8 mouse cellular contexts compared by ENCODE assay signal in genomic region chr11:6390376-6391053, GRCm38 (mm10). TPM values are rescaled to one million over a fixed set of nuclear protein-coding genes. Genes with fewer than 3 reads are reported as not detected.
A peak's percentile ranks its signal among the peaks of the same experiment; 100 is the strongest.
DNase-seq lines count a peak whose midpoint lies in the region; ATAC-seq and TF ChIP-seq lines count a peak whose summit lies in the region.

No protein-coding gene starts in this region.

- no peak for DNase-seq in kidney, adult 2 months
- no peak for DNase-seq in kidney, postnatal 14 days
- no peak for DNase-seq in gastrocnemius, postnatal 14 days
- no peak for DNase-seq in adrenal gland, postnatal 10 days
- no peak for DNase-seq in left cerebral cortex, postnatal 10 days (ENCODE audit: extremely low spot score in 1 of 2, low spot score in 2 of 2)

- peak overlapping the region; percentile 30 for H3K4me3 ChIP-seq in kidney, adult 2 months (ENCODE audit: insufficient read depth, low read depth, low read length)
- peak overlapping the region; percentile 76 for H3K4me3 ChIP-seq in bone marrow macrophage, adult 2 months (ENCODE audit: insufficient read depth, low read length)
- H3K4me3 ChIP-seq in hindbrain, embryonic 12.5 days = peak overlapping the region; percentile 93
- H3K4me3 ChIP-seq in midbrain, embryonic 12.5 days = peak overlapping the region; percentile 96

- WGBS in kidney, adult 2 months = 72% methylated on average over 8 of the region's 8 CpGs
- WGBS in hindbrain, embryonic 12.5 days = 79% methylated on average over 8 of the region's 8 CpGs
- 86% methylated on average over 8 of the region's 8 CpGs for WGBS in midbrain, embryonic 12.5 days

- H3K4me1 ChIP-seq in kidney, adult 2 months (ENCODE audit: control insufficient read depth, insufficient read depth, low read length) = peaks cover 16% of the 10 kb centered on the region
- peaks cover 33% of the 10 kb centered on the region for H3K4me1 ChIP-seq in bone marrow macrophage, adult 2 months (ENCODE audit: control insufficient read depth, insufficient read depth, low read length)
- peaks cover 37% of the 10 kb centered on the region for H3K4me1 ChIP-seq in hindbrain, embryonic 12.5 days
- H3K4me1 ChIP-seq in midbrain, embryonic 12.5 days = peaks cover 29% of the 10 kb centered on the region

- TF ChIP-seq CTCF in kidney, adult 2 months (conservative IDR thresholded peaks at IDR 0.05; ENCODE audit: insufficient read depth, insufficient read length, low read depth, low read length) = no peak
- no peak for TF ChIP-seq CTCF in bone marrow macrophage, adult 2 months (IDR thresholded peaks at IDR 0.05; ENCODE audit: low read depth, low read length)

- peak overlapping the region; percentile 96 for H3K9ac ChIP-seq in hindbrain, embryonic 12.5 days
- H3K9ac ChIP-seq in midbrain, embryonic 12.5 days (replicated peaks) = peak overlapping the region; percentile 91

- H3K27ac ChIP-seq in kidney, adult 2 months (ENCODE audit: insufficient read depth, low read depth, low read length) = no peak overlapping the region
- 0 out of 2 replicates have a peak overlapping the region, but pooled peaks have one; percentile 1 for H3K27ac ChIP-seq in bone marrow macrophage, adult 2 months (ENCODE audit: insufficient read depth, low read depth, low read length)
- H3K27ac ChIP-seq in hindbrain, embryonic 12.5 days = no peak overlapping the region
- H3K27ac ChIP-seq in midbrain, embryonic 12.5 days (replicated peaks) = no peak overlapping the region

- intact Hi-C loops in gastrocnemius, postnatal 14 days (cut with DNase I; ENCODE audit: low total_unique reads) = no loop called here
- intact Hi-C loops in left cerebral cortex, postnatal 10 days (cut with DNase I) = no loop called here

- H3K9me3 ChIP-seq in hindbrain, embryonic 12.5 days (replicated peaks) = no peaks in the 10 kb centered on the region
- no peaks in the 10 kb centered on the region for H3K9me3 ChIP-seq in midbrain, embryonic 12.5 days

- H3K36me3 ChIP-seq in kidney, adult 2 months (ENCODE audit: control insufficient read depth, insufficient read depth, low read length) = no peaks in the 10 kb centered on the region
- peaks cover 29% of the 10 kb centered on the region for H3K36me3 ChIP-seq in hindbrain, embryonic 12.5 days
- peaks cover 32% of the 10 kb centered on the region for H3K36me3 ChIP-seq in midbrain, embryonic 12.5 days

- no peak for ATAC-seq in hindbrain, embryonic 12.5 days (ENCODE audit: low FRiP score)
- no peak for ATAC-seq in midbrain, embryonic 12.5 days (ENCODE audit: low FRiP score, low read depth)

- no peak for TF ChIP-seq POLR2A in kidney, adult 2 months (IDR thresholded peaks at IDR 0.05; ENCODE audit: low read depth, low read length)
- no peak for TF ChIP-seq POLR2A in bone marrow macrophage, adult 2 months (IDR thresholded peaks at IDR 0.05; ENCODE audit: borderline replicate concordance, low read depth, low read length)

- peak overlapping the region; percentile 73 for H3K4me2 ChIP-seq in hindbrain, embryonic 12.5 days (replicated peaks)
- peak overlapping the region; percentile 84 for H3K4me2 ChIP-seq in midbrain, embryonic 12.5 days (replicated peaks)

- H3K27me3 ChIP-seq in kidney, adult 2 months (replicated peaks; ENCODE audit: control insufficient read depth, insufficient read depth, low read length) = no peaks in the 10 kb centered on the region
- H3K27me3 ChIP-seq in hindbrain, embryonic 12.5 days = no peaks in the 10 kb centered on the region
- no peaks in the 10 kb centered on the region for H3K27me3 ChIP-seq in midbrain, embryonic 12.5 days

RNA-seq across cellular contexts. Expression of gene Zmiz2, which starts 1.6 kb away (rescaled TPM):
- polyA plus RNA-seq in kidney, adult 2 months (2012; rRNA removed) = 47.7 and 53.7 TPM in 2 replicates
- polyA plus RNA-seq in bone marrow macrophage, adult 2 months (2012; ENCODE audit: insufficient read depth, insufficient read length, missing spikeins) = 89.7 and 107 TPM in 2 replicates
- 21.5 and 22.4 TPM in 2 replicates for polyA plus RNA-seq in hindbrain, embryonic 12.5 days (2016; fragmentation: Nextera tagmentation; extraction: Ambion mirVana)
- polyA plus RNA-seq in midbrain, embryonic 12.5 days (2016; fragmentation: Nextera tagmentation; extraction: Ambion mirVana) = 22.6 and 25.2 TPM in 2 replicates
- total RNA-seq in gastrocnemius, postnatal 14 days (2021) = 10 to 100 TPM; 28.9 to 30.2 TPM
- total RNA-seq in adrenal gland, postnatal 10 days (2021) = 10 to 100 TPM; 38.4 to 48.2 TPM
- 100 to 1,000 TPM; 199 to 203 TPM for total RNA-seq in left cerebral cortex, postnatal 10 days (2021)

RNA-seq across cellular contexts. Expression of gene Ppia, which starts 24.7 kb away (rescaled TPM):
- polyA plus RNA-seq in kidney, adult 2 months (2012; rRNA removed) = 1,045 and 1,237 TPM in 2 replicates
- 1,442 and 1,533 TPM in 2 replicates for polyA plus RNA-seq in bone marrow macrophage, adult 2 months (2012; ENCODE audit: insufficient read depth, insufficient read length, missing spikeins)
- polyA plus RNA-seq in hindbrain, embryonic 12.5 days (2016; fragmentation: Nextera tagmentation; extraction: Ambion mirVana) = 4,150 and 4,164 TPM in 2 replicates
- 4,523 and 4,594 TPM in 2 replicates for polyA plus RNA-seq in midbrain, embryonic 12.5 days (2016; fragmentation: Nextera tagmentation; extraction: Ambion mirVana)
- total RNA-seq in gastrocnemius, postnatal 14 days (2021) = 100 to 1,000 TPM; 427 to 511 TPM
- total RNA-seq in adrenal gland, postnatal 10 days (2021) = 1,000 to 10,000 TPM; 1,588 to 1,631 TPM
- total RNA-seq in left cerebral cortex, postnatal 10 days (2021) = 1,000 to 10,000 TPM; 2,299 to 2,355 TPM

RNA-seq across cellular contexts. Expression of gene H2afv, which starts 53.7 kb away (rescaled TPM):
- 60.8 and 76.1 TPM in 2 replicates for polyA plus RNA-seq in kidney, adult 2 months (2012; rRNA removed)
- 146 and 172 TPM in 2 replicates for polyA plus RNA-seq in bone marrow macrophage, adult 2 months (2012; ENCODE audit: insufficient read depth, insufficient read length, missing spikeins)
- polyA plus RNA-seq in hindbrain, embryonic 12.5 days (2016; fragmentation: Nextera tagmentation; extraction: Ambion mirVana) = 520 and 591 TPM in 2 replicates
- 831 and 843 TPM in 2 replicates for polyA plus RNA-seq in midbrain, embryonic 12.5 days (2016; fragmentation: Nextera tagmentation; extraction: Ambion mirVana)
- total RNA-seq in gastrocnemius, postnatal 14 days (2021) = 10 to 100 TPM; 41.3 to 46.3 TPM
- total RNA-seq in adrenal gland, postnatal 10 days (2021) = 10 to 100 TPM; 84.9 to 92.0 TPM
- 10 to 100 TPM; 26.6 to 28.9 TPM for total RNA-seq in left cerebral cortex, postnatal 10 days (2021)

Comparison
In these comparisons a context has a peak if more than half of its experiments do, and no peak if none do; other contexts are left out.
1. H3K4me3 ChIP-seq: peak in every context shown above with its lines; median percentile 96 in midbrain, embryonic 12.5 days; 93 in hindbrain, embryonic 12.5 days; 76 in bone marrow macrophage, adult 2 months; 30 in kidney, adult 2 months.